Mouse (Mus musculus) heart, embryonic 12.5 days (tissue): Measurements from ENCODE around the gene Acin1. TPM values are rescaled to one million over a fixed set of nuclear protein-coding genes. Genes with fewer than 3 reads are reported as not detected.

Experiments used
- ATAC-seq: fragments of 200-750 bp; cut with Nextera tagmentation; 2 replicates; pipeline ENCODE4 v1.8.0; 2017; ENCODE audit warnings: moderate TSS enrichment, moderate library complexity; ENCODE audit not compliant: insufficient number of reproducible peaks, low FRiP score
- H3K27ac ChIP-seq: fragments of 300-500 bp; sonication (generic); 2 replicates; pipeline ENCODE4 v1.5.1; 2016; ENCODE audit warnings: mild to moderate bottlenecking, moderate library complexity; ENCODE audit not compliant: poor library complexity, severe bottlenecking
- H3K27me3 ChIP-seq: fragments of 300-500 bp; sonication (generic); replicated peaks from 2 replicates; pipeline ENCODE4 v1.6.1; 2016; ENCODE audit warnings: mild to moderate bottlenecking, moderate library complexity
- H3K36me3 ChIP-seq: fragments of 300-500 bp; sonication (generic); 2 replicates; pipeline ENCODE4 v1.6.1; 2016; ENCODE audit warnings: mild to moderate bottlenecking, moderate library complexity
- H3K4me1 ChIP-seq: fragments of 300-500 bp; sonication (generic); replicated peaks from 2 replicates; pipeline ENCODE4 v1.6.1; 2016; ENCODE audit warnings: mild to moderate bottlenecking
- H3K4me2 ChIP-seq: fragments of 300-500 bp; sonication (generic); 2 replicates; pipeline ENCODE4 v1.6.1; 2016; ENCODE audit warnings: mild to moderate bottlenecking, moderate library complexity
- H3K4me3 ChIP-seq: fragments of 300-500 bp; sonication (generic); 2 replicates; pipeline ENCODE4 v1.5.1; 2016; ENCODE audit warnings: mild to moderate bottlenecking
- H3K9ac ChIP-seq: fragments of 300-500 bp; sonication (generic); 2 replicates; pipeline ENCODE4 v1.6.1; 2016; ENCODE audit warnings: mild to moderate bottlenecking, moderate library complexity
- H3K9me3 ChIP-seq: fragments of 300-500 bp; sonication (generic); replicated peaks from 2 replicates; pipeline ENCODE4 v1.6.1; 2016; ENCODE audit warnings: mild to moderate bottlenecking, moderate library complexity
- WGBS: fragments of 180-500 bp; shearing (Covaris S2); methylation state at CpG from one replicate; pipeline ENCODE4 v1.1.7; 2016; 5-methylcytosine and 5-hydroxymethylcytosine counted together
- polyA plus RNA-seq: library from polyadenylated mRNA; unstranded; fragments of >200 nt; fragmentation: Nextera tagmentation; extraction: Ambion mirVana; gene quantifications from 2 replicates; pipeline ENCODE4 v1.2.1, GENCODE M21; 2016

Acin1 gene
- polyA plus RNA-seq, 1 experiment from 2014 or later, result 85.1 TPM

GRCm38 (mm10) chr14:54664477-54665222 is 22.1 kb downstream of the Acin1 start:
- Histone ChIP-seq H3K9ac (no peak overlapping the region), H3K4me1 (no peaks in the 10 kb centered on the region), H3K36me3 (peaks cover 93% of the 10 kb centered on the region), H3K27ac (no peak overlapping the region), H3K9me3 (no peaks in the 10 kb centered on the region), H3K27me3 (no peaks in the 10 kb centered on the region), H3K4me3 (no peak overlapping the region), H3K4me2 (no peak overlapping the region)
- no peak for ATAC-seq
- 88% methylated on average over 10 of the region's 10 CpGs for WGBS

GRCm38 (mm10) chr14:54660009-54660408 is 26.7 kb downstream of the Acin1 start:
- Histone ChIP-seq H3K4me3 (no peak overlapping the region), H3K4me2 (no peak overlapping the region), H3K36me3 (peaks cover 93% of the 10 kb centered on the region), H3K9ac (no peak overlapping the region), H3K27ac (no peak overlapping the region), H3K9me3 (no peaks in the 10 kb centered on the region), H3K4me1 (no peaks in the 10 kb centered on the region), H3K27me3 (no peaks in the 10 kb centered on the region)
- ATAC-seq, result no peak
- WGBS, result 90% methylated on average over 2 of the region's 2 CpGs

GRCm38 (mm10) chr14:54653496-54653895 is 33.2 kb downstream of the Acin1 start:
- H3K27me3 ChIP-seq, result no peaks in the 10 kb centered on the region
- H3K27ac ChIP-seq, result peak overlapping the region; percentile 87
- WGBS, result 1% methylated on average over 12 of the region's 12 CpGs
- H3K9ac ChIP-seq, result peak overlapping the region; percentile 85
- peak overlapping the region; percentile 61 for H3K4me3 ChIP-seq
- H3K36me3 ChIP-seq, result peaks cover 70% of the 10 kb centered on the region
- peak overlapping the region; percentile 84 for H3K4me2 ChIP-seq
- no peaks in the 10 kb centered on the region for H3K9me3 ChIP-seq
- peaks cover 41% of the 10 kb centered on the region for H3K4me1 ChIP-seq
- ATAC-seq, result peak; percentile 89

GRCm38 (mm10) chr14:54652787-54653186 is 33.9 kb downstream of the Acin1 start:
- Histone ChIP-seq H3K9ac (peak overlapping the region; percentile 85), H3K9me3 (no peaks in the 10 kb centered on the region), H3K27ac (peak overlapping the region; percentile 87), H3K4me1 (peaks cover 41% of the 10 kb centered on the region), H3K4me3 (peak overlapping the region; percentile 61), H3K36me3 (peaks cover 70% of the 10 kb centered on the region), H3K4me2 (peak overlapping the region; percentile 84), H3K27me3 (no peaks in the 10 kb centered on the region)
- WGBS, result 0% methylated on average over 7 of the region's 7 CpGs
- no peak for ATAC-seq

GRCm38 (mm10) chr14:54651556-54651955 is 35.2 kb downstream of the Acin1 start:
- Histone ChIP-seq H3K27ac (peak overlapping the region; percentile 14; the same call in 1 of the 2 replicates), H3K36me3 (peaks cover 71% of the 10 kb centered on the region), H3K4me3 (no peak overlapping the region), H3K4me1 (peaks cover 41% of the 10 kb centered on the region), H3K27me3 (no peaks in the 10 kb centered on the region), H3K4me2 (peak overlapping the region; percentile 84; the same call in 1 of the 2 replicates), H3K9ac (0 out of 2 replicates have a peak overlapping the region, but pooled peaks have one; percentile 17), H3K9me3 (no peaks in the 10 kb centered on the region)
- WGBS, result 77% methylated on average over 4 of the region's 4 CpGs
- no peak for ATAC-seq

- peak; percentile 43; the same call in 1 of the 2 replicates for ATAC-seq
- peaks cover 71% of the 10 kb centered on the region for H3K36me3 ChIP-seq
Observed at GRCm38 (mm10) chr14:54650621-54651454, 35.9 kb downstream of the Acin1 start.

GRCm38 (mm10) chr14:54647900-54648299 is 38.8 kb downstream of the Acin1 start:
- Histone ChIP-seq H3K27ac (no peak overlapping the region), H3K9me3 (no peaks in the 10 kb centered on the region), H3K36me3 (peaks cover 85% of the 10 kb centered on the region), H3K9ac (no peak overlapping the region), H3K4me3 (no peak overlapping the region), H3K27me3 (no peaks in the 10 kb centered on the region), H3K4me2 (no peak overlapping the region), H3K4me1 (peaks cover 29% of the 10 kb centered on the region)
- 80% methylated on average over 4 of the region's 4 CpGs for WGBS
- no peak for ATAC-seq

More at GRCm38 (mm10) chr14:54650621-54651454, 35.9 kb downstream of the Acin1 start:
- 62% methylated on average over 23 of the region's 23 CpGs for WGBS
- peaks cover 41% of the 10 kb centered on the region for H3K4me1 ChIP-seq
- H3K27ac ChIP-seq, result 0 out of 2 replicates have a peak overlapping the region, but pooled peaks have one; percentile 14
- H3K27me3 ChIP-seq, result no peaks in the 10 kb centered on the region
- no peak overlapping the region for H3K4me3 ChIP-seq
- no peaks in the 10 kb centered on the region for H3K9me3 ChIP-seq
- H3K9ac ChIP-seq, result 0 out of 2 replicates have a peak overlapping the region, but pooled peaks have one; percentile 17
- H3K4me2 ChIP-seq, result no peak overlapping the region

GRCm38 (mm10) chr14:54646898-54647636 is 39.7 kb downstream of the Acin1 start:
- 90% methylated on average over 8 of the region's 8 CpGs for WGBS
- H3K9me3 ChIP-seq, result no peaks in the 10 kb centered on the region
- ATAC-seq, result no peak
- no peak overlapping the region for H3K9ac ChIP-seq
- no peak overlapping the region for H3K27ac ChIP-seq
- H3K4me3 ChIP-seq, result no peak overlapping the region
- no peak overlapping the region for H3K4me2 ChIP-seq
- H3K36me3 ChIP-seq, result peaks cover 93% of the 10 kb centered on the region
- H3K4me1 ChIP-seq, result peaks cover 21% of the 10 kb centered on the region
- no peaks in the 10 kb centered on the region for H3K27me3 ChIP-seq

- Histone ChIP-seq H3K4me1 (peaks cover 15% of the 10 kb centered on the region), H3K27me3 (no peaks in the 10 kb centered on the region), H3K27ac (no peak overlapping the region), H3K9ac (no peak overlapping the region), H3K4me3 (no peak overlapping the region), H3K4me2 (no peak overlapping the region), H3K36me3 (peaks cover 90% of the 10 kb centered on the region), H3K9me3 (no peaks in the 10 kb centered on the region)
- ATAC-seq, result no peak
- 92% methylated on average over 17 of the region's 17 CpGs for WGBS
Observed at GRCm38 (mm10) chr14:54646455-54646854, 40.3 kb downstream of the Acin1 start.

- no peak overlapping the region for H3K4me2 ChIP-seq
- no peak overlapping the region for H3K4me3 ChIP-seq
- peaks cover 70% of the 10 kb centered on the region for H3K36me3 ChIP-seq
- WGBS, result 79% methylated on average over 9 of the region's 9 CpGs
- H3K9ac ChIP-seq, result no peak overlapping the region
- no peak for ATAC-seq
- H3K27ac ChIP-seq, result no peak overlapping the region
- no peaks in the 10 kb centered on the region for H3K27me3 ChIP-seq
- no peaks in the 10 kb centered on the region for H3K9me3 ChIP-seq
- H3K4me1 ChIP-seq, result peaks cover 10% of the 10 kb centered on the region
Observed at GRCm38 (mm10) chr14:54644294-54644693, 42.4 kb downstream of the Acin1 start.
